Mouse (Mus musculus): Measurements from ENCODE around the gene Ccdc91. TPM values are rescaled to one million over a fixed set of nuclear protein-coding genes. Genes with fewer than 3 reads are reported as not detected.

The Ccdc91 gene
- polyA plus RNA-seq, 1 experiment from 2014 or later = 28.7 TPM

GRCm38 (mm10) chr6:147660718-147661117, 185.1 kb downstream of the Ccdc91 start:
- no peaks in the 10 kb centered on the region for H3K9me3 ChIP-seq (ENCODE audit: control insufficient read depth, low read length)
- H3K9ac ChIP-seq (ENCODE audit: low read length) = no peak overlapping the region
- no peak overlapping the region for H3K27ac ChIP-seq (ENCODE audit: low read depth, low read length)
- H3K36me3 ChIP-seq (ENCODE audit: control insufficient read depth, insufficient read depth, low read length) = no peaks in the 10 kb centered on the region
- no peaks in the 10 kb centered on the region for H3K4me1 ChIP-seq (ENCODE audit: control insufficient read depth, insufficient read depth, low read length)
- ATAC-seq (ENCODE audit: low FRiP score) = no peak
- DNase-seq (ENCODE audit: low spot score, missing footprints) = no peak
- WGBS = 79% methylated on average over 1 of the region's 1 CpGs
- no peaks in the 10 kb centered on the region for H3K27me3 ChIP-seq (ENCODE audit: control insufficient read depth, insufficient read depth, low read length)
- no peak overlapping the region for H3K4me2 ChIP-seq
- no peak overlapping the region for H3K4me3 ChIP-seq (ENCODE audit: low read depth, low read length)

- no peaks in the 10 kb centered on the region for H3K27me3 ChIP-seq (ENCODE audit: control insufficient read depth, insufficient read depth, low read length)
- no peak overlapping the region for H3K27ac ChIP-seq (ENCODE audit: low read depth, low read length)
- no peaks in the 10 kb centered on the region for H3K4me1 ChIP-seq (ENCODE audit: control insufficient read depth, insufficient read depth, low read length)
- ATAC-seq (ENCODE audit: low FRiP score) = no peak
- no peak for DNase-seq (ENCODE audit: low spot score, missing footprints)
- H3K9ac ChIP-seq (ENCODE audit: low read length) = no peak overlapping the region
- H3K4me3 ChIP-seq (ENCODE audit: low read depth, low read length) = no peak overlapping the region
- 76% methylated on average over 4 of the region's 4 CpGs for WGBS
- H3K4me2 ChIP-seq = no peak overlapping the region
- H3K9me3 ChIP-seq (ENCODE audit: control insufficient read depth, low read length) = no peaks in the 10 kb centered on the region
- H3K36me3 ChIP-seq (ENCODE audit: control insufficient read depth, insufficient read depth, low read length) = no peaks in the 10 kb centered on the region
Observed at GRCm38 (mm10) chr6:147661841-147662240, 186.2 kb downstream of the Ccdc91 start.

GRCm38 (mm10) chr6:147662610-147663009, 187.0 kb downstream of the Ccdc91 start:
- H3K9ac ChIP-seq (ENCODE audit: low read length) = no peak overlapping the region
- no peaks in the 10 kb centered on the region for H3K4me1 ChIP-seq (ENCODE audit: control insufficient read depth, insufficient read depth, low read length)
- H3K9me3 ChIP-seq (ENCODE audit: control insufficient read depth, low read length) = no peaks in the 10 kb centered on the region
- H3K4me3 ChIP-seq (ENCODE audit: low read depth, low read length) = no peak overlapping the region
- H3K27ac ChIP-seq (ENCODE audit: low read depth, low read length) = no peak overlapping the region
- DNase-seq (ENCODE audit: low spot score, missing footprints) (no peak), ATAC-seq (ENCODE audit: low FRiP score) (no peak)
- 78% methylated on average over 2 of the region's 2 CpGs for WGBS
- no peaks in the 10 kb centered on the region for H3K27me3 ChIP-seq (ENCODE audit: control insufficient read depth, insufficient read depth, low read length)
- H3K4me2 ChIP-seq = no peak overlapping the region
- H3K36me3 ChIP-seq (ENCODE audit: control insufficient read depth, insufficient read depth, low read length) = no peaks in the 10 kb centered on the region

- no peak for ATAC-seq (ENCODE audit: low FRiP score)
- H3K4me2 ChIP-seq = no peak overlapping the region
- H3K9ac ChIP-seq (ENCODE audit: low read length) = no peak overlapping the region
- no peaks in the 10 kb centered on the region for H3K4me1 ChIP-seq (ENCODE audit: control insufficient read depth, insufficient read depth, low read length)
- WGBS = 50% methylated on average over 3 of the region's 3 CpGs
- no peaks in the 10 kb centered on the region for H3K27me3 ChIP-seq (ENCODE audit: control insufficient read depth, insufficient read depth, low read length)
- DNase-seq (ENCODE audit: low spot score, missing footprints) = peak; percentile 90
- H3K9me3 ChIP-seq (ENCODE audit: control insufficient read depth, low read length) = no peaks in the 10 kb centered on the region
- no peak overlapping the region for H3K27ac ChIP-seq (ENCODE audit: low read depth, low read length)
- H3K36me3 ChIP-seq (ENCODE audit: control insufficient read depth, insufficient read depth, low read length) = no peaks in the 10 kb centered on the region
- no peak overlapping the region for H3K4me3 ChIP-seq (ENCODE audit: low read depth, low read length)
Observed at GRCm38 (mm10) chr6:147664339-147664738, 188.7 kb downstream of the Ccdc91 start.

- Histone ChIP-seq H3K4me3 (ENCODE audit: low read depth, low read length) (no peak overlapping the region), H3K36me3 (ENCODE audit: control insufficient read depth, insufficient read depth, low read length) (no peaks in the 10 kb centered on the region), H3K27ac (ENCODE audit: low read depth, low read length) (no peak overlapping the region), H3K4me1 (ENCODE audit: control insufficient read depth, insufficient read depth, low read length) (no peaks in the 10 kb centered on the region), H3K9me3 (ENCODE audit: control insufficient read depth, low read length) (no peaks in the 10 kb centered on the region), H3K9ac (ENCODE audit: low read length) (no peak overlapping the region), H3K27me3 (ENCODE audit: control insufficient read depth, insufficient read depth, low read length) (no peaks in the 10 kb centered on the region), H3K4me2 (no peak overlapping the region)
- DNase-seq (ENCODE audit: low spot score, missing footprints) (no peak), ATAC-seq (ENCODE audit: low FRiP score) (no peak)
- WGBS = 80% methylated on average over 1 of the region's 1 CpGs
Observed at GRCm38 (mm10) chr6:147671366-147671765, 195.7 kb downstream of the Ccdc91 start.

GRCm38 (mm10) chr6:147672481-147672880, 196.9 kb downstream of the Ccdc91 start:
- Histone ChIP-seq H3K4me1 (ENCODE audit: control insufficient read depth, insufficient read depth, low read length) (no peaks in the 10 kb centered on the region), H3K4me3 (ENCODE audit: low read depth, low read length) (no peak overlapping the region), H3K36me3 (ENCODE audit: control insufficient read depth, insufficient read depth, low read length) (no peaks in the 10 kb centered on the region), H3K27ac (ENCODE audit: low read depth, low read length) (no peak overlapping the region), H3K4me2 (no peak overlapping the region), H3K9me3 (ENCODE audit: control insufficient read depth, low read length) (no peaks in the 10 kb centered on the region), H3K27me3 (ENCODE audit: control insufficient read depth, insufficient read depth, low read length) (no peaks in the 10 kb centered on the region), H3K9ac (ENCODE audit: low read length) (no peak overlapping the region)
- 71% methylated on average over 2 of the region's 2 CpGs for whole genome bisulfite sequencing
- DNase-seq (ENCODE audit: low spot score, missing footprints) (no peak), ATAC-seq (ENCODE audit: low FRiP score) (no peak)

GRCm38 (mm10) chr6:147675022-147675733, 199.6 kb downstream of the Ccdc91 start:
- no peak overlapping the region for H3K4me2 ChIP-seq
- H3K4me1 ChIP-seq (ENCODE audit: control insufficient read depth, insufficient read depth, low read length) = no peaks in the 10 kb centered on the region
- H3K36me3 ChIP-seq (ENCODE audit: control insufficient read depth, insufficient read depth, low read length) = no peaks in the 10 kb centered on the region
- WGBS = 92% methylated on average over 7 of the region's 7 CpGs
- H3K27ac ChIP-seq (ENCODE audit: low read depth, low read length) = no peak overlapping the region
- H3K9me3 ChIP-seq (ENCODE audit: control insufficient read depth, low read length) = no peaks in the 10 kb centered on the region
- H3K9ac ChIP-seq (ENCODE audit: low read length) = no peak overlapping the region
- ATAC-seq (ENCODE audit: low FRiP score) (no peak), DNase-seq (ENCODE audit: low spot score, missing footprints) (no peak)
- no peak overlapping the region for H3K4me3 ChIP-seq (ENCODE audit: low read depth, low read length)
- H3K27me3 ChIP-seq (ENCODE audit: control insufficient read depth, insufficient read depth, low read length) = no peaks in the 10 kb centered on the region

GRCm38 (mm10) chr6:147676214-147676613, 200.6 kb downstream of the Ccdc91 start:
- ATAC-seq (ENCODE audit: low FRiP score) (no peak), DNase-seq (ENCODE audit: low spot score, missing footprints) (no peak)
- H3K9ac ChIP-seq (ENCODE audit: low read length) = no peak overlapping the region
- H3K4me3 ChIP-seq (ENCODE audit: low read depth, low read length) = no peak overlapping the region
- no peaks in the 10 kb centered on the region for H3K27me3 ChIP-seq (ENCODE audit: control insufficient read depth, insufficient read depth, low read length)
- no peaks in the 10 kb centered on the region for H3K36me3 ChIP-seq (ENCODE audit: control insufficient read depth, insufficient read depth, low read length)
- H3K4me2 ChIP-seq = no peak overlapping the region
- H3K4me1 ChIP-seq (ENCODE audit: control insufficient read depth, insufficient read depth, low read length) = no peaks in the 10 kb centered on the region
- H3K9me3 ChIP-seq (ENCODE audit: control insufficient read depth, low read length) = no peaks in the 10 kb centered on the region
- 100% methylated on average over 1 of the region's 1 CpGs for WGBS
- H3K27ac ChIP-seq (ENCODE audit: low read depth, low read length) = no peak overlapping the region

Measured in midbrain, embryonic 11.5 days (tissue).